Mouse (Mus musculus) midbrain, postnatal 0 days (tissue): ENCODE data around the gene Pdap1. TPM values are rescaled to one million over a fixed set of nuclear protein-coding genes. Genes with fewer than 3 reads are reported as not detected.
A peak's percentile ranks its signal among the peaks of the same experiment; 100 is the strongest.

ENCODE experiments used
- ATAC-seq: fragments of 200-750 bp; cut with Nextera tagmentation; 2 replicates; pipeline ENCODE4 v1.8.0; 2017; ENCODE audit warnings: moderate number of reproducible peaks, mild to moderate bottlenecking, moderate TSS enrichment, moderate library complexity; ENCODE audit not compliant: low FRiP score
- DNase-seq: peaks from one replicate; pipeline ENCODE4 v3.0.0-alpha.2; 2015; ENCODE audit warnings: low spot score
- H3K27ac ChIP-seq: fragments of 300-500 bp; sonication (generic); 2 replicates; pipeline ENCODE4 v1.5.1; 2014; ENCODE audit warnings: low read depth, mild to moderate bottlenecking, low read length, mixed read lengths
- H3K27me3 ChIP-seq: fragments of 300-500 bp; sonication (generic); 2 replicates; pipeline ENCODE4 v1.6.1; 2014; ENCODE audit warnings: low read length, control low read depth, mixed read lengths; ENCODE audit not compliant: insufficient read depth
- H3K36me3 ChIP-seq: fragments of 300-500 bp; sonication (generic); 2 replicates; pipeline ENCODE4 v1.6.1; 2014; ENCODE audit warnings: low read length, control low read depth, mixed read lengths; ENCODE audit not compliant: insufficient read depth
- H3K4me1 ChIP-seq: fragments of 300-500 bp; sonication (generic); 2 replicates; pipeline ENCODE4 v1.6.1; 2014; ENCODE audit warnings: mild to moderate bottlenecking, control low read depth, antibody characterized with exemption, low read length, mixed read lengths; ENCODE audit not compliant: insufficient read depth
- H3K4me2 ChIP-seq: fragments of 300-500 bp; sonication (generic); 2 replicates; pipeline ENCODE4 v1.6.1; 2014; ENCODE audit warnings: low read depth, mild to moderate bottlenecking, low read length, mixed read lengths; ENCODE audit not compliant: poor library complexity, severe bottlenecking
- H3K4me3 ChIP-seq: fragments of 300-500 bp; sonication (generic); 2 replicates; pipeline ENCODE4 v1.5.1; 2014; ENCODE audit warnings: low read depth, mild to moderate bottlenecking, low read length, moderate library complexity
- H3K9ac ChIP-seq: fragments of 300-500 bp; sonication (generic); replicated peaks from 2 replicates; pipeline ENCODE4 v1.6.1; 2014; ENCODE audit warnings: mild to moderate bottlenecking, low read length, moderate library complexity, mixed read lengths; ENCODE audit not compliant: poor library complexity, severe bottlenecking
- H3K9me3 ChIP-seq: fragments of 300-500 bp; sonication (generic); 2 replicates; pipeline ENCODE4 v1.6.1; 2016; ENCODE audit warnings: low read length, control low read depth
- CTCF ChIP-seq: IDR thresholded peaks from 2 replicates; pipeline ENCODE4 v1.5.1; 2016; ENCODE audit warnings: antibody characterized with exemption, mild to moderate bottlenecking
- WGBS: fragments of 180-500 bp; shearing (Covaris S2); extraction: QIAGEN DNeasy Blood & Tissue Kit; methylation state at CpG from one replicate; pipeline ENCODE4 v1.1.7; 2014; 5-methylcytosine and 5-hydroxymethylcytosine counted together
- polyA plus RNA-seq: library from polyadenylated mRNA; unstranded; fragments of >200 nt; fragmentation: Nextera tagmentation; extraction: Ambion mirVana; gene quantifications from 2 replicates; pipeline ENCODE4 v1.2.1, GENCODE M21; 2015
- total RNA-seq: library from RNA; depleted of rRNA; stranded (reverse); fragments of >200 nt; gene quantifications from 2 replicates; pipeline ENCODE4 v1.2.3, GENCODE M21; 2014

Gene Pdap1
- total and polyA plus RNA-seq, 2 experiments from 2014 or later = 47.7 to 141 TPM

DNA sequence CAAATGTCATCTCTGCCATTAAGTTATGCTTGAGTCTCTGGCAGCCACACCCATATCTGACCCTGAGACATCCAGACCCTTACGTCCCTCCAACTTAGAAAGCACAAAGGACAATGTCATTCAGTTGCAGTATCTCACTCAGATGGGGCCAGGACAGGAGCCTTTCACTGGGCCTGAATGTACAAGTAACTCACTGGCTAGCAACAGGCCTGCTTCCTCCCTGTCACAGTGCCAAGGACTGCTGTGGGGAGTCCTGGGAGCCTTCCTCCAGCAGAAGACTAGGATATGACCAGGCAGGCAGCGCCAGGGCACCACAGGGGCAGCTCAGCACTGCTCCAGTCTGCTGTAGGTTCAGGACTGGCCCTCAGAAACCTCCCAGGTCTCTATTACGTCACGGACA is 10.9 kb downstream of the Pdap1 start:
- ATAC-seq (no peak), DNase-seq (no peak)
- H3K27ac ChIP-seq = no peak overlapping the region
- H3K36me3 ChIP-seq = peaks cover 56% of the 10 kb centered on the region
- WGBS = 92% methylated on average over 4 of the region's 4 CpGs
- H3K4me3 ChIP-seq = no peak overlapping the region
- TF ChIP-seq CTCF = no peak
- H3K27me3 ChIP-seq = no peaks in the 10 kb centered on the region
- no peaks in the 10 kb centered on the region for H3K9me3 ChIP-seq
- no peaks in the 10 kb centered on the region for H3K4me1 ChIP-seq
- no peak overlapping the region for H3K9ac ChIP-seq
- no peak overlapping the region for H3K4me2 ChIP-seq

DNA sequence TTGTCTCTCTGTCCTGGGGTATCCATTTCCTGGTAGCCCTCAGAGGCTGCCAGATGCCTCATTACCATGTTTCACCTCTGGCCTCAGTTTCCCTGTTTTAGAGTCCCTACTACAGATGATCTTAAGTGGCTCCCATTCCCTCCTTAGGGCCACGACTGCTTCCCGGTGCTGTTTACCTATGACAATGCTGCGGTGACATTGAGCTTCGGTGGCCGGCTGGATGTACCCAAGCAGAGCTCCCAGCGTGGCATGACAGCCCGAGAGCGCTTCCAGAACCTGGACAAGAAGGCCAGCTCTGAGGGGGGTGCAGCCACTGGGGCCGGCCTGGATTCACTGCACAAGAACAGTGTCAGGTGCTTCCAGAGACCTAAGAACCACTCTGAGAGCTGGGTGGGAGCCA is 13.5 kb downstream of the Pdap1 start:
- ATAC-seq (no peak), DNase-seq (no peak)
- Histone ChIP-seq H3K9ac (no peak overlapping the region), H3K4me3 (no peak overlapping the region), H3K27ac (no peak overlapping the region), H3K9me3 (no peaks in the 10 kb centered on the region), H3K4me2 (no peak overlapping the region), H3K4me1 (no peaks in the 10 kb centered on the region), H3K27me3 (no peaks in the 10 kb centered on the region), H3K36me3 (peaks cover 34% of the 10 kb centered on the region)
- TF ChIP-seq CTCF = no peak
- WGBS = 94% methylated on average over 9 of the region's 9 CpGs

DNA sequence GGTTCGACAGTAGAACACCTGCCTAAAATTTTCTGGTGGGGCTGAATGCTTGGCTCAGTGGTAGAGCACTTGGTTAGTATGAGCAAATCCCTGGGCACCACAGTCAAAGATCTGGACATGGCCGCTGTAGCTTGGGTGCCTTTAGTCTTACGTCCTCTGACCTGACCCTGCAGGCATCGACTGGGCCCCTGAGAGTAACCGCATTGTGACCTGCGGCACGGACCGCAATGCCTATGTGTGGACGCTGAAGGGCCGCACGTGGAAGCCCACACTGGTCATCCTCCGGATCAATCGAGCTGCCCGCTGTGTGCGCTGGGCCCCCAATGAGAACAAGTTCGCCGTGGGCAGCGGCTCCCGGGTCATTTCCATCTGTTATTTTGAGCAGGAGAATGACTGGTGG is 16.6 kb downstream of the Pdap1 start:
- no peak overlapping the region for H3K9ac ChIP-seq
- 94% methylated on average over 19 of the region's 19 CpGs for WGBS
- no peaks in the 10 kb centered on the region for H3K27me3 ChIP-seq
- no peak overlapping the region for H3K4me3 ChIP-seq
- no peaks in the 10 kb centered on the region; the same call in 1 of the 2 replicates for H3K9me3 ChIP-seq
- DNase-seq = no peak
- no peak for TF ChIP-seq CTCF
- no peak overlapping the region for H3K4me2 ChIP-seq
- peaks cover 12% of the 10 kb centered on the region for H3K36me3 ChIP-seq
- no peak overlapping the region for H3K27ac ChIP-seq
- no peaks in the 10 kb centered on the region for H3K4me1 ChIP-seq
- no peak for ATAC-seq

GRCm38 (mm10) chr5:145120921-145121320 is 19.1 kb downstream of the Pdap1 start:
- no peak overlapping the region for H3K9ac ChIP-seq
- no peaks in the 10 kb centered on the region for H3K27me3 ChIP-seq
- H3K4me1 ChIP-seq = no peaks in the 10 kb centered on the region
- H3K4me3 ChIP-seq = no peak overlapping the region
- 0 out of 2 replicates have a peak, but pooled peaks cover 3% of the 10 kb centered on the region for H3K36me3 ChIP-seq
- no peak for TF ChIP-seq CTCF
- DNase-seq (no peak), ATAC-seq (no peak)
- WGBS = 68% methylated on average over 7 of the region's 7 CpGs
- no peaks in the 10 kb centered on the region; the same call in 1 of the 2 replicates for H3K9me3 ChIP-seq
- H3K4me2 ChIP-seq = no peak overlapping the region
- no peak overlapping the region for H3K27ac ChIP-seq

- 92% methylated on average over 2 of the region's 2 CpGs for WGBS
- Histone ChIP-seq H3K4me1 (no peaks in the 10 kb centered on the region), H3K36me3 (no peaks in the 10 kb centered on the region), H3K4me2 (no peak overlapping the region), H3K9ac (no peak overlapping the region), H3K4me3 (no peak overlapping the region), H3K9me3 (no peaks in the 10 kb centered on the region; the same call in 1 of the 2 replicates), H3K27ac (no peak overlapping the region), H3K27me3 (peaks cover 5% of the 10 kb centered on the region)
- no peak for ATAC-seq
- TF ChIP-seq CTCF = peak; percentile 34
- DNase-seq = no peak
These were observed 20.7 kb downstream of the Pdap1 start for GRCm38 (mm10) chr5:145119385-145119784.

DNA sequence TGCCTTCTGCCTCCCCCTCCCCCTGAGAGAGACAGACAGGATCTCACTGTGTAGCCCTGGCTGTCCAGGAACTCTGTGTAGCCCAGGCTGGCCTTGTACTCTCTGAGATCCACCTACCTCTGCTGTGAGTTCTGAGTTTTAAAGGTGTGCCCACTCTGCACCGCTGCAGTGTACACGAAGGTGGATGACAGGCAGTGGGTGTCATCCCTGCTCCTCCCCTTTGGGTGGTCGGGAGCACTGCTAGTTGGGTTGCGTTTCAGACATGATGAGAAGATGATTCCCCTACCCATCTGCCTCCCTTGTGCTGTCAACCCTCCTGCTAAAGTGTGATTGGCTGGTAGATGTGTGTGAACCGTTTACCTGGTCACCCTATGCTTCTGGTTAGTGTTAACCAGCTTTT is 21.6 kb downstream of the Pdap1 start:
- H3K4me1 ChIP-seq = no peaks in the 10 kb centered on the region
- no peak overlapping the region for H3K4me2 ChIP-seq
- DNase-seq = no peak
- peaks cover 11% of the 10 kb centered on the region for H3K27me3 ChIP-seq
- H3K9me3 ChIP-seq = no peaks in the 10 kb centered on the region; the same call in 1 of the 2 replicates
- H3K36me3 ChIP-seq = no peaks in the 10 kb centered on the region
- no peak for TF ChIP-seq CTCF
- no peak overlapping the region for H3K27ac ChIP-seq
- whole genome bisulfite sequencing = 90% methylated on average over 5 of the region's 5 CpGs
- H3K4me3 ChIP-seq = no peak overlapping the region
- no peak overlapping the region for H3K9ac ChIP-seq
- no peak for ATAC-seq
